Mouse (Mus musculus) megakaryocyte, embryonic 14.5 days (primary cell): ENCODE data around the gene Ppp2r5a.

Source experiments
- FLI1 ChIP-seq: IDR thresholded peaks from 2 replicates; pipeline ENCODE4 v1.6.1; 2012; ENCODE audit warnings: low read length, inconsistent platforms, mixed read lengths
- GATA1 ChIP-seq: IDR thresholded peaks from 3 replicates; pipeline ENCODE4 v1.6.1; 2012; ENCODE audit warnings: mixed read lengths, low read length, inconsistent platforms, borderline replicate concordance

- no peak for TF ChIP-seq GATA1
- TF ChIP-seq FLI1 = no peak
Measured at GRCm38 (mm10) chr1:191430121-191430520, 27.0 kb upstream of the Ppp2r5a start.
